Mouse (Mus musculus) stomach, embryonic 14.5 days (tissue): ENCODE measurements around the gene Adgrl1. TPM values are rescaled to one million over a fixed set of nuclear protein-coding genes. Genes with fewer than 3 reads are reported as not detected.

Experiments used
- ATAC-seq: fragments of 200-750 bp; cut with Nextera tagmentation; 2 replicates; pipeline ENCODE4 v1.8.0; 2017; ENCODE audit warnings: low read depth, moderate TSS enrichment; ENCODE audit not compliant: insufficient number of reproducible peaks, insufficient read depth, low FRiP score
- H3K27ac ChIP-seq: fragments of 300-500 bp; sonication (generic); 2 replicates; pipeline ENCODE4 v1.5.1; 2014; ENCODE audit warnings: mild to moderate bottlenecking, low read length, moderate library complexity, mixed read lengths
- H3K27me3 ChIP-seq: fragments of 300-500 bp; sonication (generic); 2 replicates; pipeline ENCODE4 v1.6.1; 2014; ENCODE audit warnings: low read length, control low read depth, mixed read lengths; ENCODE audit not compliant: control insufficient read depth, insufficient read depth
- H3K36me3 ChIP-seq: fragments of 300-500 bp; sonication (generic); 2 replicates; pipeline ENCODE4 v1.6.1; 2014; ENCODE audit warnings: mild to moderate bottlenecking, control low read depth, low read length, moderate library complexity, mixed read lengths; ENCODE audit not compliant: control insufficient read depth, insufficient read depth
- H3K4me1 ChIP-seq: fragments of 300-500 bp; sonication (generic); 2 replicates; pipeline ENCODE4 v1.6.1; 2014; ENCODE audit warnings: low read length, control low read depth, mixed read lengths; ENCODE audit not compliant: control insufficient read depth, insufficient read depth
- H3K4me2 ChIP-seq: fragments of 300-500 bp; sonication (generic); replicated peaks from 2 replicates; pipeline ENCODE4 v1.6.1; 2014; ENCODE audit warnings: low read depth, low read length, control low read depth
- H3K4me3 ChIP-seq: fragments of 300-500 bp; sonication (generic); 2 replicates; pipeline ENCODE4 v1.5.1; 2014; ENCODE audit warnings: low read depth, low read length, control low read depth
- H3K9ac ChIP-seq: fragments of 300-500 bp; sonication (generic); replicated peaks from 2 replicates; pipeline ENCODE4 v1.6.1; 2014; ENCODE audit warnings: low read depth, mild to moderate bottlenecking, control low read depth, low read length, moderate library complexity, mixed read lengths
- H3K9me3 ChIP-seq: fragments of 300-500 bp; sonication (generic); 2 replicates; pipeline ENCODE4 v1.6.1; 2016; ENCODE audit warnings: low read depth, low read length, control low read depth; ENCODE audit not compliant: control insufficient read depth
- WGBS: fragments of 180-500 bp; shearing (Covaris S2); extraction: QIAGEN DNeasy Blood & Tissue Kit; methylation state at CpG from one replicate; pipeline ENCODE4 v1.1.7; 2014; 5-methylcytosine and 5-hydroxymethylcytosine counted together
- polyA plus RNA-seq: library from polyadenylated mRNA; unstranded; fragments of >200 nt; fragmentation: Nextera tagmentation; extraction: Ambion mirVana; gene quantifications from 2 replicates; pipeline ENCODE4 v1.2.1, GENCODE M21; 2014

Adgrl1 gene
- polyA plus RNA-seq, 1 experiment from 2014 or later = 29.5 TPM

DNA sequence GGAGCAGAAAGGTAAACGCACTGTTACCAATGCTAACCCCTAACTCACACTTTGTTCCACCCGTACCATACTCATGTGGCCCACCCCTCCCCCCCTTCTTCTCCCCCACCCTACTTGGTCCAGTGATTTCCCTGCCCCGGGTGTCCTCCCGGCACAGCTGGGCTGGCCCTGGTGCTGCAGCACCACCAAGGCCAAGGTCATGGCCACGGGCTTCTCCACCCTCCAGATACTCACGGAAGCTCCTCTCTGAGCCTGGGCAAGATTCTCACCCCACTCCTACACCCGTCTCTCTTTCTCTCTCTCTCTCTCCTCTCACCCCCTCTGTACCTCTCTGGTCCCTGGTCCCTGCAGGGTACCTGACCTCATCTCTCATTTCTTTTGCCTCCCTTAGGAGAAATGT is 26.4 kb downstream of the Adgrl1 start:
- Histone ChIP-seq H3K4me3 (no peak overlapping the region), H3K27ac (no peak overlapping the region), H3K4me2 (no peak overlapping the region), H3K36me3 (peaks cover 49% of the 10 kb centered on the region), H3K27me3 (no peaks in the 10 kb centered on the region), H3K9ac (no peak overlapping the region), H3K4me1 (no peaks in the 10 kb centered on the region), H3K9me3 (no peaks in the 10 kb centered on the region)
- no peak for ATAC-seq
- 66% methylated on average over 7 of the region's 7 CpGs for WGBS

GRCm38 (mm10) chr8:83934222-83934621 is 34.3 kb downstream of the Adgrl1 start:
- Histone ChIP-seq H3K27ac (no peak overlapping the region), H3K36me3 (peaks cover 79% of the 10 kb centered on the region), H3K27me3 (no peaks in the 10 kb centered on the region), H3K9ac (no peak overlapping the region), H3K4me1 (no peaks in the 10 kb centered on the region), H3K4me2 (no peak overlapping the region), H3K9me3 (no peaks in the 10 kb centered on the region), H3K4me3 (no peak overlapping the region)
- ATAC-seq = no peak
- WGBS = 84% methylated on average over 5 of the region's 5 CpGs

GRCm38 (mm10) chr8:83934994-83935393 is 35.1 kb downstream of the Adgrl1 start:
- no peak for ATAC-seq
- Histone ChIP-seq H3K27me3 (no peaks in the 10 kb centered on the region), H3K36me3 (peaks cover 76% of the 10 kb centered on the region), H3K9me3 (no peaks in the 10 kb centered on the region), H3K27ac (no peak overlapping the region), H3K4me1 (no peaks in the 10 kb centered on the region), H3K9ac (no peak overlapping the region), H3K4me3 (no peak overlapping the region), H3K4me2 (no peak overlapping the region)
- 88% methylated on average over 2 of the region's 2 CpGs for WGBS

DNA sequence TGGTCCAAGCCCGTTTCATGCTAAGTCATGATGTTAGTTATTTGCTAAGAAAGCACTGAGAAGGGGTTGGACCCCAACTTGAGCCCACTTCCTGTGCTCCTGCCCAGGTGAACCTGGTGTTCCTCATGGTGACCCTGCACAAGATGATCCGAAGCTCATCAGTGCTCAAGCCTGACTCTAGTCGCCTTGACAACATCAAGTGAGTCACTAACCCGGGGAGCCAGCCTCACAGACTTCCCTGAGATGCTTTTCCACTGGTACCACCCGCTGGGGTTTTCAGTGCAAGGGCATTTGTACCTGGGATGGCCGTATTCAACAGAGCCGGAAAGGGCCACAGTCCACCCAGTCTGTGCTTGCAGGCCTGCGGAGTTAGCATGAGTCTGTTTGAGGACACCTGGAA is 35.5 kb downstream of the Adgrl1 start:
- no peak overlapping the region for H3K9ac ChIP-seq
- no peaks in the 10 kb centered on the region for H3K4me1 ChIP-seq
- no peak overlapping the region for H3K4me2 ChIP-seq
- WGBS = 91% methylated on average over 8 of the region's 8 CpGs
- no peak for ATAC-seq
- peaks cover 71% of the 10 kb centered on the region for H3K36me3 ChIP-seq
- no peaks in the 10 kb centered on the region for H3K9me3 ChIP-seq
- H3K4me3 ChIP-seq = no peak overlapping the region
- no peak overlapping the region for H3K27ac ChIP-seq
- no peaks in the 10 kb centered on the region for H3K27me3 ChIP-seq

DNA sequence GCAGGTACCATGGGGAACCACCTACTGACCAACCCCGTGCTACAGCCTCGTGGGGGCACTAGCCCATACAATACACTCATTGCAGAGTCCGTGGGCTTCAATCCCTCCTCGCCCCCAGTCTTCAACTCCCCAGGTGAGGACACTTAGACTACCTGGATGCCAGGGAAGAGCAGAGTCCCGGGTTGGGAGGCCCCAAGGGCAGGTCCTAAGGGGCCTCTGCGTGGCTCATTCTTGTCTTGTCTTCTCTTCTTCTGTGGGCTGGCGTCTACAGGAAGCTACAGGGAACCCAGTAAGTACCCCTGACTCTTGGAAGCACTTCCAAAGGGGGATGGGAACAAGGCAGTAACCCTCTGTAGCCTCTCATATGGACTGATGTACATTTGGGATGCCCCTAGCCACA is 37.7 kb downstream of the Adgrl1 start:
- Histone ChIP-seq H3K27me3 (no peaks in the 10 kb centered on the region), H3K4me2 (no peak overlapping the region), H3K9me3 (no peaks in the 10 kb centered on the region), H3K36me3 (peaks cover 52% of the 10 kb centered on the region), H3K4me3 (no peak overlapping the region), H3K4me1 (no peaks in the 10 kb centered on the region), H3K27ac (no peak overlapping the region), H3K9ac (no peak overlapping the region)
- WGBS = 87% methylated on average over 7 of the region's 7 CpGs
- no peak for ATAC-seq

GRCm38 (mm10) chr8:83938330-83938729 is 38.4 kb downstream of the Adgrl1 start:
- Histone ChIP-seq H3K4me3 (no peak overlapping the region), H3K9me3 (no peaks in the 10 kb centered on the region), H3K27ac (no peak overlapping the region), H3K4me2 (no peak overlapping the region), H3K9ac (no peak overlapping the region), H3K36me3 (peaks cover 45% of the 10 kb centered on the region), H3K27me3 (no peaks in the 10 kb centered on the region), H3K4me1 (no peaks in the 10 kb centered on the region)
- WGBS = 93% methylated on average over 15 of the region's 15 CpGs
- no peak for ATAC-seq

GRCm38 (mm10) chr8:83941066-83941677 is 41.3 kb downstream of the Adgrl1 start:
- no peak overlapping the region for H3K4me2 ChIP-seq
- WGBS = 68% methylated on average over 6 of the region's 6 CpGs
- H3K4me3 ChIP-seq = no peak overlapping the region
- peaks cover 19% of the 10 kb centered on the region for H3K36me3 ChIP-seq
- no peak for ATAC-seq
- H3K4me1 ChIP-seq = no peaks in the 10 kb centered on the region
- no peak overlapping the region for H3K27ac ChIP-seq
- H3K9ac ChIP-seq = no peak overlapping the region
- no peaks in the 10 kb centered on the region for H3K27me3 ChIP-seq
- H3K9me3 ChIP-seq = no peaks in the 10 kb centered on the region

- Histone ChIP-seq H3K4me3 (no peak overlapping the region), H3K9ac (no peak overlapping the region), H3K36me3 (peaks cover 17% of the 10 kb centered on the region), H3K4me2 (no peak overlapping the region), H3K4me1 (no peaks in the 10 kb centered on the region), H3K27me3 (no peaks in the 10 kb centered on the region), H3K9me3 (no peaks in the 10 kb centered on the region), H3K27ac (no peak overlapping the region)
- ATAC-seq = no peak
- WGBS = 80% methylated on average over 1 of the region's 1 CpGs
Measured at GRCm38 (mm10) chr8:83942446-83942845, 42.5 kb downstream of the Adgrl1 start.

GRCm38 (mm10) chr8:83945540-83945939 is 45.6 kb downstream of the Adgrl1 start:
- no peak overlapping the region for H3K4me2 ChIP-seq
- H3K4me1 ChIP-seq = no peaks in the 10 kb centered on the region
- H3K4me3 ChIP-seq = no peak overlapping the region
- H3K9me3 ChIP-seq = no peaks in the 10 kb centered on the region
- no peaks in the 10 kb centered on the region for H3K36me3 ChIP-seq
- H3K9ac ChIP-seq = no peak overlapping the region
- H3K27ac ChIP-seq = no peak overlapping the region
- ATAC-seq = no peak
- H3K27me3 ChIP-seq = no peaks in the 10 kb centered on the region
- 64% methylated on average over 3 of the region's 3 CpGs for WGBS
